Mouse (Mus musculus) liver, postnatal 0 days (tissue): ENCODE measurements around the gene Ankrd17. TPM values are rescaled to one million over a fixed set of nuclear protein-coding genes. Genes with fewer than 3 reads are reported as not detected.

Source experiments
- ATAC-seq: fragments of 200-750 bp; cut with Nextera tagmentation; 2 replicates; pipeline ENCODE4 v1.8.0; 2017; ENCODE audit warnings: mild to moderate bottlenecking, moderate library complexity
- DNase-seq: peaks from one replicate; pipeline ENCODE4 v3.0.0-alpha.2; 2016
- H3K27ac ChIP-seq: fragments of 300-500 bp; sonication (generic); 2 replicates; pipeline ENCODE4 v1.5.1; 2014; ENCODE audit warnings: antibody characterized with exemption, moderate library complexity, mild to moderate bottlenecking, low read depth
- H3K27me3 ChIP-seq: fragments of 300-500 bp; sonication (generic); 2 replicates; pipeline ENCODE4 v1.6.1; 2014; ENCODE audit warnings: low read length, control low read depth, mixed read lengths; ENCODE audit not compliant: insufficient read depth
- H3K36me3 ChIP-seq: fragments of 300-500 bp; sonication (generic); replicated peaks from 2 replicates; pipeline ENCODE4 v1.6.1; 2014; ENCODE audit warnings: mild to moderate bottlenecking, control low read depth, low read length, moderate library complexity, mixed read lengths; ENCODE audit not compliant: insufficient read depth
- H3K4me1 ChIP-seq: fragments of 300-500 bp; sonication (generic); 2 replicates; pipeline ENCODE4 v1.6.1; 2014; ENCODE audit warnings: antibody characterized with exemption, mild to moderate bottlenecking, control low read depth; ENCODE audit not compliant: insufficient read depth
- H3K4me2 ChIP-seq: fragments of 300-500 bp; sonication (generic); 2 replicates; pipeline ENCODE4 v1.6.1; 2014; ENCODE audit warnings: low read depth, mild to moderate bottlenecking, low read length, moderate library complexity, mixed read lengths
- H3K4me3 ChIP-seq: fragments of 300-500 bp; sonication (generic); 2 replicates; pipeline ENCODE4 v1.5.1; 2014; ENCODE audit warnings: low read depth, low read length
- H3K9ac ChIP-seq: fragments of 300-500 bp; sonication (generic); replicated peaks from 2 replicates; pipeline ENCODE4 v1.6.1; 2014; ENCODE audit warnings: mild to moderate bottlenecking, moderate library complexity
- H3K9me3 ChIP-seq: fragments of 300-500 bp; sonication (generic); 2 replicates; pipeline ENCODE4 v1.6.1; 2016; ENCODE audit warnings: mild to moderate bottlenecking, control low read depth, low read length, mixed read lengths
- CTCF ChIP-seq: sonication (generic); IDR thresholded peaks from 2 replicates; pipeline ENCODE4 v1.5.1; 2016; ENCODE audit warnings: antibody characterized with exemption, low read depth
- EP300 ChIP-seq: IDR thresholded peaks from 2 replicates; pipeline ENCODE4 v1.6.1; 2016; ENCODE audit warnings: antibody characterized with exemption, low read depth, mild to moderate bottlenecking
- WGBS: fragments of 180-500 bp; shearing (Covaris S2); extraction: QIAGEN DNeasy Blood & Tissue Kit; methylation state at CpG from one replicate; pipeline ENCODE4 v1.1.7; 2014; ENCODE audit not compliant: insufficient replicate concordance; 5-methylcytosine and 5-hydroxymethylcytosine counted together
- polyA plus RNA-seq: library from polyadenylated mRNA; unstranded; fragments of >200 nt; fragmentation: Nextera tagmentation; extraction: Ambion mirVana; gene quantifications from 2 replicates; pipeline ENCODE4 v1.2.1, GENCODE M21; 2015

The Ankrd17 gene
- polyA plus RNA-seq, 1 experiment from 2014 or later = 9.3 TPM

DNA sequence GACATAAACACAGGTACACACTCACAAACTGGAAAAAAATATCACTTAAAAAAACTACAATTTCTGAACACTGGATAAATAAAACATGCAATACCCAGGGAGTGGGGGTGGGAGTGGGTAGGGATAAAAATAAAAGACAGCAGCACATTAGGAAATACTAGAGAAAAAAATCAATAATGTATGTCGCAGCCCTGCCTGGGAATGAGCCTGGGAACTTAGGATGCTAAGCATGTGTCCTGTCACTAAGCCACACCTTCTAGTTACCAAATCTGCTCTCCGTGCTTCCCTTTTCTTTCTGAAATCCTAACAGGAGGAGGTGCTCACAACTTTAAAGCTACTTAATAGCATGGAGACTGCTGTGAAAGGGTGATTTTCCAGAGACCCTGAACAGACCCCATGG is 136.6 kb downstream of the Ankrd17 start:
- DNase-seq (peak; percentile 28), ATAC-seq (peak; percentile 93)
- Histone ChIP-seq H3K27ac (peak overlapping the region; percentile 12; the same call in 1 of the 2 replicates), H3K9ac (no peak overlapping the region), H3K27me3 (no peaks in the 10 kb centered on the region), H3K4me2 (no peak overlapping the region), H3K36me3 (peaks cover 59% of the 10 kb centered on the region), H3K4me1 (peaks cover under 1% of the 10 kb centered on the region; the same call in 1 of the 2 replicates), H3K9me3 (no peaks in the 10 kb centered on the region), H3K4me3 (no peak overlapping the region)
- no peak for TF ChIP-seq CTCF
- TF ChIP-seq EP300 = no peak; the same call in 1 of the 2 replicates
- WGBS = 58% methylated on average over 2 of the region's 2 CpGs

DNA sequence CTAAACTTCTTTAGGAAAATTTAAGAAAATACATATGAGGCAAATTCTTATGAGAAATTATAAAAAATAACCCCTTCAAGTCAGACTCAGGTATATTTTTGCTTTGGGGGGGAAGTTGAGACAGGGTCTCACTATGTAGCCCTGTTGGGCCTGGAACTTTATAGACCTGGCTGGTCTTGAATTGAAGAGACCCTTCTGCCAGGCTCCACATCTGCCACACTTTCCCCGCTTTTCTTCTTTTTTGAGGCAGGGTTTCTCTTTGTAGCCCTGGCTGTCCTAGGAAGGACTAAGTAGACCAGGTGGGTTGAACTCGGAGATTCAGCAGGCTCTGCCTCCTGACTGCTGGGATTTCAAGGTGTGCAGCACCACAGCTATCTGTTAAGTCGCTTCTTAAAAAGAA is 139.7 kb downstream of the Ankrd17 start:
- Histone ChIP-seq H3K4me2 (no peak overlapping the region), H3K9me3 (no peaks in the 10 kb centered on the region), H3K27ac (no peak overlapping the region), H3K27me3 (no peaks in the 10 kb centered on the region), H3K36me3 (peaks cover 45% of the 10 kb centered on the region), H3K9ac (no peak overlapping the region), H3K4me1 (peaks cover 9% of the 10 kb centered on the region), H3K4me3 (no peak overlapping the region)
- WGBS = 88% methylated on average over 3 of the region's 3 CpGs
- ATAC-seq (no peak), DNase-seq (no peak)
- TF ChIP-seq EP300 (no peak), CTCF (no peak)

DNA sequence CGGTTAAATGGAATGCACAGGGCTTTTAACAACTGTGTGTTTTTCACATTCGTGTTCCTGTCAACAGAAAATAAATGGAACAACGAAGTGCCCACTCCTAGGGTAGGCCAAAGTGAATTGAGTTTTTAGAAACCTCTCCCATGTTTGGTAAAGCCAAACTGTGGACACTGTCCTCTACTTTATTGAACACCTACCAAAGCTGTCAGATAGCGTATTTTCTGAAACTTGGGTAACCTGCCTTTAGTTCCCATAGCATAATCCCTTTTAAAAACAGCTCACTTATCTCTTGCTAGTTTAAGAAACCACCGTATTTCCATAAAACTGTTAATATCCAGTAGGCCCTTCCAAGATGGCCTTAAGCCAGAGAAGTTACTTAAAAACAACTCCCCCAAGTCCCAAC is 141.6 kb downstream of the Ankrd17 start:
- TF ChIP-seq CTCF (no peak), EP300 (no peak)
- H3K9me3 ChIP-seq = no peaks in the 10 kb centered on the region
- H3K27me3 ChIP-seq = no peaks in the 10 kb centered on the region
- H3K36me3 ChIP-seq = peaks cover 35% of the 10 kb centered on the region
- H3K4me3 ChIP-seq = peak overlapping the region; percentile 79
- H3K4me2 ChIP-seq = peak overlapping the region; percentile 76
- ATAC-seq (no peak), DNase-seq (no peak)
- 77% methylated on average over 5 of the region's 5 CpGs for WGBS
- peaks cover 9% of the 10 kb centered on the region for H3K4me1 ChIP-seq
- H3K27ac ChIP-seq = peak overlapping the region; percentile 95
- H3K9ac ChIP-seq = no peak overlapping the region; the same call in 1 of the 2 replicates

- peaks cover 29% of the 10 kb centered on the region for H3K36me3 ChIP-seq
- TF ChIP-seq EP300 (peak; percentile 75), CTCF (peak; percentile 25)
- H3K4me1 ChIP-seq = peaks cover 9% of the 10 kb centered on the region
- peak within 1 kb of the TSS; percentile 76 for H3K4me2 ChIP-seq
- peak within 1 kb of the TSS; percentile 95 for H3K27ac ChIP-seq
- WGBS = under 1% methylated on average over 62 of the region's 62 CpGs
- H3K27me3 ChIP-seq = no peaks in the 10 kb centered on the region
- H3K9me3 ChIP-seq = no peaks in the 10 kb centered on the region
- peak within 1 kb of the TSS; percentile 79 for H3K4me3 ChIP-seq
- peak within 1 kb of the TSS; percentile 87 for H3K9ac ChIP-seq
- peak; percentile 99 for DNase-seq
- peak; percentile 95 for ATAC-seq
These were observed 142.6 kb downstream of the Ankrd17 start, which contains the start of gene Cox18 for GRCm38 (mm10) chr5:90223534-90224381. TSS of gene Cox18 (minus strand) at chr5:90224001.

DNA sequence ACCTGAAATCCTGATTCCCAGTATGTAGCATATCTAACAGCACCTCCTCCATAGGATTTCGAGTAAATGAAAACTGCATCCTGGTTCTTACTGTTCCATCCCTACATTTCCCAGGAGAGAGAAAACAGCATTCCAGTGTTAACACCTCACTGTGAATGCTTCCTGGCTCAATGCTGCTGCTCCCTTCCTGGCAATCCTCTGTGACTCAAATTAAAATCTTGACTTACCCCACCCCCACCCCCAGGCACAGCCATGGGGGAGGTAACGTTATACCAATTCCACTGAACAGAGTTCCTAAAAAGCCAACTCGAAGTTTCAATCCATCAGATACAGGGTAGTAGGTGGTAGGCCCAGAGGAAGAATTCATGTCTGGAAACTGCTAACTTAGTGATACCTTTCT is 143.4 kb downstream of the Ankrd17 start:
- Histone ChIP-seq H3K9ac (peak overlapping the region; percentile 87), H3K4me3 (peak overlapping the region; percentile 79), H3K27me3 (no peaks in the 10 kb centered on the region), H3K9me3 (no peaks in the 10 kb centered on the region), H3K4me1 (peaks cover 9% of the 10 kb centered on the region), H3K36me3 (peaks cover 30% of the 10 kb centered on the region), H3K27ac (peak overlapping the region; percentile 95), H3K4me2 (peak overlapping the region; percentile 76)
- no peak for DNase-seq
- 36% methylated on average over 3 of the region's 3 CpGs for WGBS
- TF ChIP-seq CTCF (no peak), EP300 (no peak)
- ATAC-seq = no peak

GRCm38 (mm10) chr5:90217791-90218190 is 148.6 kb downstream of the Ankrd17 start:
- no peak for DNase-seq
- peaks cover 38% of the 10 kb centered on the region for H3K36me3 ChIP-seq
- H3K9me3 ChIP-seq = no peaks in the 10 kb centered on the region
- H3K4me3 ChIP-seq = no peak overlapping the region
- no peak for ATAC-seq
- no peak overlapping the region for H3K27ac ChIP-seq
- 85% methylated on average over 3 of the region's 3 CpGs for WGBS
- no peak overlapping the region for H3K4me2 ChIP-seq
- no peaks in the 10 kb centered on the region for H3K27me3 ChIP-seq
- TF ChIP-seq CTCF = no peak
- no peak for TF ChIP-seq EP300
- peaks cover under 1% of the 10 kb centered on the region for H3K4me1 ChIP-seq
- no peak overlapping the region for H3K9ac ChIP-seq
